Mouse (Mus musculus) midbrain, embryonic 11.5 days (tissue): ENCODE results near the gene 4930467E23Rik. TPM values are rescaled to one million over a fixed set of nuclear protein-coding genes. Genes with fewer than 3 reads are reported as not detected.
"Not testable (repeated sequence)": the region's sequence is repeated elsewhere in the genome, so short reads cannot be mapped to it uniquely, and the experiment has no call there.

Experiments
- ATAC-seq: fragments of 200-750 bp; cut with Nextera tagmentation; 2 replicates; pipeline ENCODE4 v1.8.0; 2017; ENCODE audit warnings: moderate TSS enrichment, moderate library complexity; ENCODE audit not compliant: low FRiP score
- DNase-seq: peaks from one replicate; pipeline ENCODE4 v3.0.0; 2015; ENCODE audit warnings: low spot score; ENCODE audit errors: missing footprints
- H3K27ac ChIP-seq: fragments of 300-500 bp; sonication (generic); 2 replicates; pipeline ENCODE4 v1.5.1; 2014; ENCODE audit warnings: low read depth, low read length
- H3K27me3 ChIP-seq: fragments of 300-500 bp; sonication (generic); 2 replicates; pipeline ENCODE4 v1.6.1; 2014; ENCODE audit warnings: mild to moderate bottlenecking, low read length, moderate library complexity, mixed read lengths; ENCODE audit not compliant: control insufficient read depth, insufficient read depth
- H3K36me3 ChIP-seq: fragments of 300-500 bp; sonication (generic); 2 replicates; pipeline ENCODE4 v1.6.1; 2014; ENCODE audit warnings: mild to moderate bottlenecking, low read length, moderate library complexity, mixed read lengths; ENCODE audit not compliant: control insufficient read depth, insufficient read depth
- H3K4me1 ChIP-seq: fragments of 300-500 bp; sonication (generic); 2 replicates; pipeline ENCODE4 v1.6.1; 2014; ENCODE audit warnings: low read length; ENCODE audit not compliant: control insufficient read depth, insufficient read depth
- H3K4me2 ChIP-seq: fragments of 300-500 bp; sonication (generic); 2 replicates; pipeline ENCODE4 v1.6.1; 2014; ENCODE audit warnings: mild to moderate bottlenecking, moderate library complexity
- H3K4me3 ChIP-seq: fragments of 300-500 bp; sonication (generic); 2 replicates; pipeline ENCODE4 v1.5.1; 2014; ENCODE audit warnings: low read depth, low read length
- H3K9ac ChIP-seq: fragments of 300-500 bp; sonication (generic); 2 replicates; pipeline ENCODE4 v1.6.1; 2014; ENCODE audit warnings: low read length
- H3K9me3 ChIP-seq: fragments of 300-500 bp; sonication (generic); 2 replicates; pipeline ENCODE4 v1.6.1; 2016; ENCODE audit warnings: low read length; ENCODE audit not compliant: control insufficient read depth
- WGBS: fragments of 180-500 bp; shearing (Covaris S2); extraction: QIAGEN DNeasy Blood & Tissue Kit; methylation state at CpG from one replicate; pipeline ENCODE4 v1.1.7; 2014; 5-methylcytosine and 5-hydroxymethylcytosine counted together
- polyA plus RNA-seq: library from polyadenylated mRNA; unstranded; fragments of >200 nt; fragmentation: Nextera tagmentation; extraction: Ambion mirVana; gene quantifications from 2 replicates; pipeline ENCODE4 v1.2.1, GENCODE M21; 2014

4930467E23Rik gene
- polyA plus RNA-seq, 1 experiment from 2014 or later, result not detected

DNA sequence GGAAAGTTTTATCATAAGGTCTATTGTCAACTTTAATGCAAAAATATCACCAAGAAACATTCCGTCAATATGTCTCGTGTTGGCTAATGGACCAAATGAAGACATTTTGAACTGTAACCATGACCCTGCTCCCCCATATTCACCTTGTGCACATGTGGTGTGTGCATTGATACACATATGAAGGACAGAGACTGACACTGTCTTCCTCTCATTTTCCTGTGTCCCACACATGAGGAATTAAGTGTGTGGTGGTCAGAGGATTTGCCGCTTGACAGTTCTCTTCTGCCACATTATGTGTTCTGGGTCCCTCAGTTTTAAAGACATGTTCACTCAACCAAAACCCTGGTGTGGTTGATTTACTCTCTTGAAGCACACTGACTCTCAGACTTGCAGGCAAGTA, 11.5 kb upstream of the 4930467E23Rik start:
- not testable (repeated sequence) for H3K4me3 ChIP-seq, H3K4me2 ChIP-seq, H3K27me3 ChIP-seq, DNase-seq, H3K9ac ChIP-seq, H3K4me1 ChIP-seq, H3K9me3 ChIP-seq, ATAC-seq, H3K27ac ChIP-seq, H3K36me3 ChIP-seq
- WGBS, result 90% methylated on average over 3 of the region's 3 CpGs

- not testable (repeated sequence) for H3K9me3 ChIP-seq, DNase-seq, H3K4me2 ChIP-seq, H3K36me3 ChIP-seq, H3K9ac ChIP-seq, H3K27me3 ChIP-seq, ATAC-seq, H3K4me3 ChIP-seq, H3K4me1 ChIP-seq, H3K27ac ChIP-seq
- WGBS, result 68% methylated on average over 3 of the region's 3 CpGs
These were observed 9.9 kb upstream of the 4930467E23Rik start for GRCm38 (mm10) chr8:19719513-19719912.

DNA sequence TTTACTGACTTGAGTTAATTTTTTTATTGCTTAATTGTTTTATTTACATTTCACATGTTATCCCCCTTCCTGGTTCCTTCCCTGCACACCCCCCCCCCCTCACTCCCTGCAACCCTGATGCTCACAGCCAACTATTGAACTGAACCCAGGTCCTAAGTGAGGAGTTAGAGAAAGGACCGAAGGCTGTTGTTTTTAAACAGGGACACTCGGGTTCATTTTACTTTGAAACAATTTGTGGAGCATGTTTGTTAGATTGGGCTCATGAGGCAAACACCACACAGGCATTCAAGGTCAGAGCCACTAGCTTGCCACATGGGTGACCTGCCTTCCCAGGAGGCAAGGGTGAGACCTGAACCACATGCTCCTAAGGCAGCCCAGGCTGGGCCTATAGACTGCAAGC, 4.5 kb upstream of the 4930467E23Rik start:
- H3K27ac ChIP-seq, H3K9me3 ChIP-seq, DNase-seq, H3K4me2 ChIP-seq, H3K9ac ChIP-seq, H3K4me3 ChIP-seq, H3K4me1 ChIP-seq, H3K36me3 ChIP-seq, ATAC-seq, H3K27me3 ChIP-seq: not testable (repeated sequence)
- 55% methylated on average over 2 of the region's 2 CpGs for WGBS

- not testable (repeated sequence) for H3K27ac ChIP-seq, H3K36me3 ChIP-seq, DNase-seq, H3K9ac ChIP-seq, H3K27me3 ChIP-seq, H3K9me3 ChIP-seq, H3K4me3 ChIP-seq, H3K4me2 ChIP-seq, H3K4me1 ChIP-seq, ATAC-seq
These were observed 22.4 kb downstream of the 4930467E23Rik start for GRCm38 (mm10) chr8:19751773-19752172.

DNA sequence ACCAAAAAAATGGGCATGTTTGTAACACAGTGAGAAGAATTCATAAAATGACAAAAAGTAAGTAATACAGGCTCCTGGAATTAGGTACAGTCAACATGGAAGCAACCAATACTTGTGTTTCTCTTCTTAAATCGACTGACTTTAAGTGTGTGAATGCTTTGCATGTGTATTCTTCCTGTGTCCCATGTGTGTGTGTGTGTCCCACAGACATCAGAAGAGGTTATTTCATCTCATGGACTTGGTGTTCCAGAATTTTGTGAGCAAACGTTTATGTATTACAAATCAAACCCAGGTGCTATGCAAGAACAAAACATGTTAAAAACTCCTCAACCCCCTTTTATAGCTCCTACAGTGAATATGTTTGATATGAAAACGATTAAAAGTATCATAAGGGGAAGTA, 24.8 kb downstream of the 4930467E23Rik start:
- not testable (repeated sequence) for H3K27me3 ChIP-seq, H3K4me2 ChIP-seq, H3K4me1 ChIP-seq, H3K4me3 ChIP-seq, DNase-seq, H3K9me3 ChIP-seq, H3K36me3 ChIP-seq, ATAC-seq, H3K27ac ChIP-seq, H3K9ac ChIP-seq
- 64% methylated on average over 2 of the region's 3 CpGs for WGBS

DNA sequence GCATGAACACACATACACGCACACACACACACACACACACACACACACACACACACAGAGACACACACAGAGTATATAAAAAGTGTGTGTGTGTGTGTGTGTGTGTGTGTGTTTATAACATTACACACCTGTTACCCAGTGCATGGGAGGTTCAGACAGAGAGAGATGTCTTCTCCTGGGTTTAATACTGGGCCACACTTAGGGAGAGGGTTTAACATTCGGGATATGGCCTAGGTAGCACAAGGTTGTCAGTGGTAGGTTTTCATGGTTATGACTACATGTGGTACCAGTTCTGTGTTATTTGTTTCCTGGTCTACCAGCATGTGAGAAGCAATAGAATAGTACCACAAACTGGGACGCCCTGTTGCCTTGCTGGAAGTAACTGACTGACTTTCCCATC, 25.6 kb downstream of the 4930467E23Rik start:
- ATAC-seq, H3K36me3 ChIP-seq, H3K9ac ChIP-seq, H3K4me1 ChIP-seq, H3K4me2 ChIP-seq, H3K4me3 ChIP-seq, H3K9me3 ChIP-seq, H3K27ac ChIP-seq, H3K27me3 ChIP-seq, DNase-seq: not testable (repeated sequence)
- WGBS, result 86% methylated on average over 3 of the region's 3 CpGs

- not testable (repeated sequence) for DNase-seq, H3K9me3 ChIP-seq, H3K9ac ChIP-seq, H3K27ac ChIP-seq, H3K36me3 ChIP-seq, H3K4me3 ChIP-seq, H3K27me3 ChIP-seq, H3K4me1 ChIP-seq, ATAC-seq, H3K4me2 ChIP-seq
- 83% methylated on average over 5 of the region's 5 CpGs for WGBS
These were observed 32.3 kb downstream of the 4930467E23Rik start for GRCm38 (mm10) chr8:19761660-19762059.

DNA sequence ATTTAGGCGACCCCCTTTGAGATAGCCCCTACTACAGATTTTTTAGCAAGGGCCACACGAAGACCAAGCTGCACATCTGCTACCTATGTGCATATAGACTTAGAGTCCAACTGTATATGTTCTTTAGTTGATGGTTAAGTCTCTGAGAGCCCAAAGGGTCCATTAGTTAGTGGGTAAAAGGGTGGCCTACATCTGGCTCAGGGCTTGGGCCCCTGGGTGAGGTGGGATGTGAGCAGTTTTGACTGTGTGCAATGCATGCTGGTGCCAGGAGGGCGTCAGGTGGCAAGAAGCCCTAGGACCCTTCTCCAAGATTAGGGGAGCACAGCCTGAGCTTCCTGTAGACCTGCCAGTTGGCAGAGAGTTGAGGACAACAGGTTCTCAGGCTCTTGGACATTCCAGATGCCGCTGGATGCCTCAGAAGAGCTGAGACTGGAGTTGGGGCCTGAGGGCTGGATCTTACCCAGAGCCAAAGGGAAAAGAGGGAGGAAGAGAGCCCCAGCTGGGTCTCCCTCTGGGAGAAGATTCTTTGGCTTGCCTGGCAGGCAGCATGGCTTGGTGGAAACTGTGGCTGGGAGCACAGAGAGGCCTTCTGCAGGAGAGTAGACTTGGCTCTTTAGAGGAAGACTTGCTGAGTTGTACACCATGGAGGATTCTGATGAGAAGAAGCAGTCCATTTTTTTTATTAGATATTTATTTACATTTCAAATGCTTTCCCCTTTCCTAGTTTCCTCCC, 33.6 kb downstream of the 4930467E23Rik start:
- H3K36me3 ChIP-seq, H3K4me2 ChIP-seq, H3K27ac ChIP-seq, H3K9me3 ChIP-seq, H3K4me1 ChIP-seq, H3K9ac ChIP-seq, H3K27me3 ChIP-seq, DNase-seq, H3K4me3 ChIP-seq, ATAC-seq: not testable (repeated sequence)
- WGBS, result 73% methylated on average over 4 of the region's 4 CpGs

- not testable (repeated sequence) for H3K4me2 ChIP-seq, H3K36me3 ChIP-seq, H3K9ac ChIP-seq, DNase-seq, ATAC-seq, H3K9me3 ChIP-seq, H3K4me3 ChIP-seq, H3K27ac ChIP-seq, H3K27me3 ChIP-seq, H3K4me1 ChIP-seq
These were observed 36.2 kb downstream of the 4930467E23Rik start for GRCm38 (mm10) chr8:19765531-19765930.
